Mouse (Mus musculus) kidney, postnatal 36 days (tissue): ENCODE data around the gene Zfp599.
"Not testable (repeated sequence)": the region's sequence is repeated elsewhere in the genome, so short reads cannot be mapped to it uniquely, and the experiment has no call there.

Experiments used
- DNase-seq, 2 experiments: peaks; one replicate each; pipeline ENCODE4 v3.0.0; 2021 to 2022; ENCODE audit warnings: mixed read lengths in 2 of 2

Gene Zfp599

DNA sequence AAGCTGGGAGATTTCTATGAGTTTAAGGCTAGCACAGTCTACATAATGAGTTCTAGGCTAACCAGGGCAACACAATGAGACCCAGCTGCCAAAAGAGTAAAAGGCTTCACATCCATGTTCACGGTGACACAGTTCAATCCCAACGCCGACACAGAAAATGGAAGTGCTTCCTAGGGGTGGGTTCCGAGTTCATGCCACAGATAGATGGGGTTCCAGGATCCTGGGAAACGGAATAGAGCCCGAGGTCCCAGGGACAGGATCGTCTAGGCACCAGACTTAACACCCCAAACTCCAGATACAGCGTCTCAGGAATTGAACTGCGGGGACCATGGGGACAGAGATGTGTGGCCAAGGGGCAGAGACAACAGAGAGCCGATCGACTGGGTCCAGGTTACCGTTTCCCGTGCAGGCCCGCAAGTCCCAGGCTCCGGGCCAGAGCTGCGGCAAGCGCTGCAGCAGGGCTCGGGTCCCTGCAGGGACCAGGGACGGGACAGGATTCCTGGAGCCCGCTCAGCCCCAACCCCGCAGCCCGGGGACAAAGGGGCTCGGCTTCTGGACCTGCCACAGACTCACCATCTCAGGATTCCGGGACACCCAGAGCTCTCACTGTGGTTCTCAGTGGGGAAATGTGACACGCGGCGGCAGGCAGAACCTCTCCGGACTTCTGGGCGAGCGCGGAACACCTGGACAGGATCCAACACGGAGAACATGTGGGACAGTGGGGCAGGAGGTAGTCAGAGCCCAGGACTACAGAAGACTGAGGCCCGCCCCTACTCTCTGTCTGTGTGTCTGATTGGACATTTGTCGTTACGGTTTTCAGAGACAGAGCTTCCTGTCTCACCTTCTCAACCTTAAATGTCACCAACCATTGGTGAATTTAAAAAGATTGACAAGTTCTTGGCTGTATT, at the start of gene Zfp599:
Gene Zfp599 (minus strand): TSS at position 712 of the 908 bp plus-strand sequence.
- DNase-seq = peak; percentile 69 to 79

DNA sequence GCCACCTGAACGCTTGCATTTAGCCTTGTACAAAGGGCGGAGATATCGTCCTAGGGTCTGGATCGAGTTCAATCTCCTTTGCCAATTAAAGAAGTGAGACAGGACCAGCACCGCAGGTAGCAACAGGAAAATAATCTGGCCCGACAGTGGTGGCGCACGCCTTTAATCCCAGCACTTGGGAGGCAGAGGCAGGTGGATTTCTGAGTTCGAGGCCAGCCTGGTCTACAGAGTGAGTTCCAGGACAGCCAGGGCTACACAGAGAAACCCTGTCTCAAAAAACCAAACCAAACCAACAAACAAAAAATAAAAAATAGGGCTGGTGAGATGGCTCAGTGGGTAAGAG, 48.2 kb upstream of the Zfp599 start:
- not testable (repeated sequence) for DNase-seq

DNA sequence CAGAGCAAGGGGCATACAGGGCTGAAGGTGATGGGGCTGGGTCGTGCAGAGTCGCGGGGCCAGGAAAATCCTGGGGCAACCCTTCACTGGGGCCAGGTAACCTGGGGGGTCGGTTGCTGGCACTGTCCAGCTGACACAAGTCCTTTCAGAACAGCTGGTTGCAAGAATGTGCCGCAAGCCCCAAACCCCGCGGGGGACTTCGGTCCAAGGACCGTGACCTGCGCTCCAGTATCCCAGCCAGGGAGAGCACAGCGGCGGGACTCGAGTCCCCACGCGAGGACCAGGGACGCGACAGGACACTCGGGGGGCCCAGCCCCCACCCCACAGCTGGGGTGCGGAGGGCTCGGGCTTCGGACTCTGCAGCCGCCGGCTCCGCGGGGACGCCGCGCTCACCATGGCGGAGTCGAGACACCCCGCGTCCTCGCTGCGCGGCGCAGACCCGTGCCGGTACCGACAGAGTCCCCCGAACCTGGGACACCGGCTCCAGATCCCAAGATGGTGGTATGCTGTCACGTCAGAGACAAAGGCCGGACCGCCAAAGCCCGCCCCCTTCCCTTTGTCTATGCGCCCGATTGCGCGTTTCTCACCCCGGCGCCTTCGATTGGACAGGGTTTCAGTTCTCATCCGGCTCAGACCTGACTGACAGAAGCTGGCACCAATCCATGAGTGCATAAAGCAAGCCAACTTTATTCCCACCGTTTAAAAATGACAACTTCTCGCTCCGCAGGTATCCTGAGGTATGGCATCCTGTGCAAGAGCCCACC, 47.6 kb upstream of the Zfp599 start, which contains the start of gene Zfp810:
Gene Zfp810 (minus strand): TSS at position 493 of the 764 bp plus-strand sequence.
- peak; percentile 96 to 97 for DNase-seq

DNA sequence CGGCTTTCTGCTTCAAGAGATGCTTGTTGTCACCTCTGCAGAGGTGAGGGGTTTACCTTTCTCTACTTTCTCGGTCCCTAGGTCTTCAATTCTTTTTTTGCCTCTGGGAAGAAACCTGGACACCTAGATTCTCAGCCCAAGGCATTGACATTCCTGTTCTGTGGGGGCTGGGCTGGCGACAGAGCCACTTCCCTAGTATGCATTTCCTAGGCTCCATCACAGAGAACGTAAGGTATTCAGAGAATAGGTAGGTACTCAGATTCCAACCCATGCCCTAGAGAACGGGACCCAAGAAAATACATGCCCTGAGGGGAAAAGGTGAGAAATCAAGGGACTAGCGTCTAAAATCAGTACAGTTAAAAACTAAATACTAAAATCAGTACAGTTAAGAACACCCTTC, 47.0 kb upstream of the Zfp599 start:
- DNase-seq = peak in 1 of 2 experiments; percentile 41

DNA sequence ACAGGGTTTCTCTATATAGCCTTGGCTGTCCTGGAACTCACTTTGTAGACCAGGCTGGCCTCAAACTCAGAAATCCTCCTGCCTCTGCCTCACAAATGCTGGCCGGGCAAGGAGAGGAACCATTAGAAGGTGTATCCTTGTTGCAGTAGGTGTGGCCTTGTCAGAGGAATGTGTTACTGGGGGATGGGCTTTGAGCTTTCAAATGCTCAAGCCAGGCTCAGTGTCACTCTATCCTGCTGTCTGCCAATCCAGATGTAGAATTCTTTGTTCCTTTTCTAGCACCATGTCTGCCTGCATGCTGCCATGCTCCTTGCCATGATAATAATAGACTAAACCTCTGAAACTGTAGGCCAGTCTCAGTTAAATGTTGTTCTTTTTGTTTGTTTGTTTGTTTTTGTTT, 42.5 kb upstream of the Zfp599 start:
- DNase-seq = no peak

DNA sequence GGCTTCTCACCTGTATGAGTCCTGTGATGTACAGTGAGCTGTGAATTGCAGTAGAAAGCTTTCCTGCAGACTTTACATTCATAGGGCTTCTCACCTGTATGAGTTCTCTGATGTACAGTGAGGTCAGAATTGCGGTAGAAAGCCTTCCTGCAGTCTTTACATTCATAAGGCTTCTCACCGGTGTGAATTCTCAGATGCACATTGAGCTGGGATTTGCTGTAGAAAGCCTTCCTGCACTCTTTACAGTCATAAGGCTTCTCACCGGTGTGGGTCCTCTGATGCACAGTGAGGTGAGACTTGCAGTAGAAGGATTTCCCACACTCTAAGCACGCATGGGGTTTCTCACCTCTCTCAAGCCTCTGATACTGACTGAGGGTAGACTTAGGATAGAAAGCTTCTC, 19.0 kb upstream of the Zfp599 start:
- DNase-seq = no peak

DNA sequence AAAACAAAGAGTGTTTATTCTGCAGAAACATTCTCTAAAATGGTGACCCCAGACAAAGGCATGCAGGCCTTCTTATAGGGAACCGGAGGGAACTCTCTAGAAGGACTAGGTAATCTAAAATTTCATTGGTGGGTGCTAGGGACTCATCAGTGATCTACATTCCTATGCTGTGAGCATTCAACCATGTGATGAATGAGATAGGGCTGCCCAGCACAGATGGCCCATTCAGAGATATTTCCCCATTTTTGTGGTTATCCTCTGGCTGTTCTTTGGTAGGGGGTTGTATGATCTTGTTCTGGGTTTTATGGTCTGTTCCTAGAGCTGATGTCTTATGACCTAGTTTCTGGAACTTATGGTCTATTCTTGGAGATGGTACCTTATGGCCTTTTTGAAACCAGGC, 9.2 kb upstream of the Zfp599 start:
- DNase-seq = no peak

DNA sequence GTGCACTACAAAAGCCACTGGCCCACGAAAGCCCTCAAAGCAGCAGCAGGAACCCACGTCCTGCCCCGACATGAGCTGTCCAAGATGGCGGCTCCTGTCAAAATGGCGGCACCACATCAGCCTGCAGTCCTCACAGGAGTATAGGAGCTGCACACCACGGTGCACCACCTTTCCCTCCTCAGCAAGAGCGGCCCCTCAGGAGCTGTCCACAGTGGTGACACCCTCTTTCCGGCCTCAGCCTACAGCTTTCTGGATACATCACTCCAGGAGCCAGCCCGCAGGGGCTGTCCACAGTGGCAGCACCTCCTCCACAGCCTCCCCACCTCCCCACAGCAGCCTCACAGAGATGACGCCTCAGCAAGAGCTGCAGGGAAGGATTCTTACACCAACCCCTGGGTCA, 2.9 kb upstream of the Zfp599 start:
- no peak for DNase-seq

DNA sequence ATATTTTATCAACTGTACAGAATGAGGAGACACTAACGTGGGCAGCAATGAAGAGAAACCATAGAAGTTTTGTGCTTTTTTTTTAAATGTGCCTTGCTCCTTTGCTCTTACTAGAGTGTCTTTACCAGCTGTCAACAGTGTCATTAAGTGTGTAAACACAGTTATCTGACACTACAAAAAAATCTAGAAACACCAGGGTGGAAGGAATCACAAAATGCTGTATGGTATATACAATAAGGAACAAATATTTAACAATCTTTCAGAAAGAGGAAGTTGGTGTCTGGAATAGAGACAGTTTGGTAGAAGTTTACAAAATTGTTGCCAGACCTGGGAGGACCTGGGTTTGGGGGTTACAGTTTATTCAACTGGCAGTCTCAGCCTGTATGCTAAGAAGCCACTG, 1.9 kb upstream of the Zfp599 start:
- DNase-seq = no peak

DNA sequence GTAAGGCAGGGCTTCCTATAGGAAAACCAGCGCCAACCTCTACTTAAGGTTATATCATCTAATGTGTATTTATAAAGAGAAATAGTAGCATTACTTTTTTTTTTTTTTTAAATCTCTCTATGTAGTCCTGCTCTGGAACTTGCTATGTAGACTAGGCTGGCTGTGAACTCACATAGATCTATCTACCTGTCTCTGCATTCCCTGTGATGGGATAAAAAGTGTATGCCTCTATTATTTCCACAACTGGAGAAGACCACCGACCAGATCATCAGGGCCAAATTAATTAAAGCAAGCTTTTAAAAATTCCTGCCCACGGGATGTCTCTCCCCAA, 362 bp upstream of the Zfp599 start:
- no peak for DNase-seq

DNA sequence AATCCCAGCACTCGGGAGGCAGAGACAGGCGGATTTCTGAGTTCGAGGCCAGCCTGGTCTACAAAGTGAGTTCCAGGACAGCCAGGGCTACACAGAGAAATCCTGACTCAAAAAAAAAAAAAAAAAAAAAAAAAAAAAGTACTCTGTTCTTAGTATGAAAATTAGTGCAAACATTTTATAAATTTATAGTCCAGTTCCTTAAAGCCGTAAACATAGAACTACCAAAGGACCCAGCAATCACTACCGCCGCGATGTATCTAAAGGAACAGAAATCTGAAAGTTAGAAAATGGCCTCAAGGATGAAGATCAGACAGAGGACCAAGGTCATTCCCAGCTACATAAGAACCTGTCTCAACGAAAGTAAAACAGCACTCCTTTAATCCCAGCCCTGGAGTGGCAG, 911 bp downstream of the Zfp599 start:
- no peak for DNase-seq

DNA sequence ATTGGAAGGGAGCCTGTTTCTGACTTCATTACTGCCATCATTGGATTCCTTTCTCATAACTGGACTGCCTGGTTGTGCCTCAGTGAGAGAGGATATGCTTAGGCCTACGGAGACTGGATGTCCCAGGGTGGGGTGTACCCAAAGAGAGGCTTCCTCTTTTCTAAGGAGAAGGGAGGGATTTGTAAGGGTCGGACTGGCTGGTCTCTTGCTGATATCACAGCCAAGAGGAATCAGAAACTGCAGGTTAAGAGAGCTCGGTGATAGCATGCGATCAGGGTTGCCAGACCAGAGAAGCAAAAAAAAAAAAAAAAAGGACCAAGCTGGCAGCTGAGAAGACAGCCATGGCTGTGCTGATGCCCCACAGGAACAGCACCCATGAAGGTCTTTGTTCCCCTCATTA, 3.1 kb downstream of the Zfp599 start:
- DNase-seq = no peak

DNA sequence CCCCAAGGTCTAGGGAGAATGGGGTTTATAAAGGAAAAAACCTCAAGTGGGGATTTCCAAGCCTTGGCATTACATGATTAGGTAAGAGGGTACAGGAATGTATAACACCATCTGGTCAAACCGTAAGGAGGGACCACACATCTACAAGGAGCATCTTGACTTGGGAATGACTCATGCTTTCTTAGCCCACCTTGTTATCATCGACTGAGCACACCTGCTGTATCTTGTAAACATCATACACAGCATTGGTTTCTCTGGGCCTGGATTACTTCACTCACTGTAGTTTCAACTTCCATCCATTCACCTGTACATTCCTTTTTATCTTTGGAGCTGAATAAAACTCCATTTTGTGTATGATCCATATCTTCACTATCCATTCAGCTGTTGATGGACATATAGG, 15.5 kb downstream of the Zfp599 start:
- DNase-seq = no peak

DNA sequence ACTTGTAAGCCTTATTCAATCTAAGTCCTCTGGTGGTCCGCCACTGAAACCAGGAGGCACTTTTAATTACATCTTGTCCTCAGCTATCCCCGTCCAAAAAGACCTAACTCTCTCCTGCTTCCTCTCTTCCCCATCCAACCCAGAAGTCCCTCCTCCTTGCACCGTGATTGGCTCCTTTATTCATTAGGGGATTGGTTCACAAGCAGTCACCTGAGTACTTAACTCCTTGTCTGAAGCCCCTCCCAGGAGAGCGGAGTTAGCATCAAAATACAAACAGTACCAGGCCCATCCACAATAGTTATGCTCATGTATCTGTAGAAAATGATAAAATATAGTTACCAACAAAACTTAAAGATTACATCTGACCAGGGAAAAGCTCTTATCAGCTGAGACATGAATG, 19.7 kb downstream of the Zfp599 start:
- DNase-seq = no peak

DNA sequence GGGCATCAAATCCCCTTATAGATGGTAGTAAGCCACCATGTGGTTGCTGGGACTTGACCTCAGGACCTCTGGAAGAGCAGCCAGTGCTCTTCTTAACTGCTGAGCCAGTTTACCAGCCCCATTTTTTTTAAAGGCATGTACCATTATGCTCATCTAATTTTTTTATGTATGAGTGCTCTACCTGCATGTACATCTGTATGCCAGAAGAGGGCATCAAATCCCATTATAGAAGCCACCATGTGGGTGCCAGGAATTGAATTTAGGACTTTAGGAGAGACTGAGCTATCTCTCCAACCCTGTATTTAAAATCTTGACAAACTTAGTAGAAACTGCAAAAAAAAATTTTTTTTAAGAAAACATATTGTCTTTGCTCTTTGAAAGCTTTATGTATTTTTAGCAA, 29.1 kb downstream of the Zfp599 start:
- DNase-seq = no peak

DNA sequence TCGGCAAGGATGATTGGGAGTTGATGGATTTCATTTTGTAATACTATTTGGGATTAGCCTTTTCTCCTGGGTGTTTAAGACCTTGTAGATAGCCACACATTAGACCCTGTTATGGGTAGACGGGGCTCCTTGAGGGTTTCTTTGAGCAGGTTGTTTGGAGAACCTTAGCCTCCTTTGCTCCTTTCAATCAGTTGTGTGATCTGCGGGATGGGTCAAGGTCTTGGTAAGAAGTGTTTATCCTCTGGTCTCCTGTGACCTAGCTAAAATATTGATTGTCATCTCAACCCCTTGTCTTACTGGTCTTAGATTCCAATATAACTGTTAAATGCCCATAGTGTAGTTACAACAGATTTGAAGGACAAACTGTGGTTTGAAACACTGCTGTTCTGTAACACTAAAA, 29.6 kb downstream of the Zfp599 start:
- DNase-seq = no peak

DNA sequence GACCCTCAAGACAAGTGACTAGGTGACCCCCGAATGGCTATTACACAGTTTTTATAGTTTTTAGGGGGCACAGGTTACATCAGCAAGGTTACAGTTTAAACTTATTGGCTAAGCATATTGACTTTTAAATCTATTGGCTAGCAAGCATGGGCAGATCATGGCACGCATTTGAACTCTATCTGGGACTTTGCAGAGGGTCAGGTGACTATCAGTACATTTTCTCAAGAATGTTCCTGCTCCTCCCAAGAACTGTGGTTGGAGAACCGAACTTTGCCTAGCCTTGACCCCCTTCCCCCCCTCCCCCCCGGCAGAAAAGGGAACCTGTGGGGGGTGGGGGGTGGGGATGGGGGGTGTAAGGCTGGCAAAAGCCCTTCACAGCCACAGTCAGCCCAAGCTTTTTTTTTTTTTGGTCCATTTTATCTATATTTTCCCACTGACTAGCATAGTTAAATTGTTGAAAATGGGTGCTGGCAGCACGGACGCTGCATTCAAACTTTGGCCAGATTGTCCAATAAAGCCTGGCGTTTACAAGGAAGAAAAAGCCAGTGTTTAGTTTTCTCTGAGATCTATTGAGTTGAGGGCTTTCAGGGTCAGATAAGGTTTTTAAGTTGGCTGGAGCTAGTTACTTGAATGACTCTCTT, 30.2 kb downstream of the Zfp599 start:
- no peak for DNase-seq

DNA sequence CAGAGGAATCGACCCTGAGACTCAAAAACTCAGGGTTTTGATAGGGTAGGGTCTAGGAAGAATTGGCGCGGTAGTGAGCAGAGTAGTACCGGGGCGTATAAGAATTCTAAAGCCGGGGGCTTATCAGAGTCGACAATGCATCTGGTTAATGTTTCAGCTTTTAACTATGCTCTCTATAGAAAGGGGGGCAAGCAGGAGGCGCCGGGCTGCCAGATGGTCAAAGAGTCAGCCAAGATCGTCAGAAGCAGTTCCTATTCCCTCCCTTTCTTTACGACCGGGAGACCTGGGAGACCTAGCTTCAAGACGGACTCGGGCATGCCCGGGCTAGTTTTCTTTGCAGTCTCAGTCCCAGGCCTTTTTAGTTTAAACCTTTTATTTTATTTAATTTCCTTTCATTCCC, 32.8 kb downstream of the Zfp599 start:
- DNase-seq = peak; percentile 51 to 60

DNA sequence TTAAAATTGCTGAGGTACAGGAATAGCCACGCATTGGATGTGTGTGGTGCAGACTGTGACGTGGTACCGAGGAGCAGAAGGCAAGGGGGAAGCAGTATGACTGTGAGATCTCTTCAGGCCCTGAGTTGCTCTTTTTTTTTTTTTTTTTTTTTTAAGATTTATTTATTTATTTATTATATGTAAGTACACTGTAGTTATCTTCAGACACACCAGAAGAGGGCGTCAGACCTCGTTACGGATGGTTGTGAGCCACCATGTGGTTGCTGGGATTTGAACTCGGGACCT, 33.4 kb downstream of the Zfp599 start:
- not testable (repeated sequence) for DNase-seq

DNA sequence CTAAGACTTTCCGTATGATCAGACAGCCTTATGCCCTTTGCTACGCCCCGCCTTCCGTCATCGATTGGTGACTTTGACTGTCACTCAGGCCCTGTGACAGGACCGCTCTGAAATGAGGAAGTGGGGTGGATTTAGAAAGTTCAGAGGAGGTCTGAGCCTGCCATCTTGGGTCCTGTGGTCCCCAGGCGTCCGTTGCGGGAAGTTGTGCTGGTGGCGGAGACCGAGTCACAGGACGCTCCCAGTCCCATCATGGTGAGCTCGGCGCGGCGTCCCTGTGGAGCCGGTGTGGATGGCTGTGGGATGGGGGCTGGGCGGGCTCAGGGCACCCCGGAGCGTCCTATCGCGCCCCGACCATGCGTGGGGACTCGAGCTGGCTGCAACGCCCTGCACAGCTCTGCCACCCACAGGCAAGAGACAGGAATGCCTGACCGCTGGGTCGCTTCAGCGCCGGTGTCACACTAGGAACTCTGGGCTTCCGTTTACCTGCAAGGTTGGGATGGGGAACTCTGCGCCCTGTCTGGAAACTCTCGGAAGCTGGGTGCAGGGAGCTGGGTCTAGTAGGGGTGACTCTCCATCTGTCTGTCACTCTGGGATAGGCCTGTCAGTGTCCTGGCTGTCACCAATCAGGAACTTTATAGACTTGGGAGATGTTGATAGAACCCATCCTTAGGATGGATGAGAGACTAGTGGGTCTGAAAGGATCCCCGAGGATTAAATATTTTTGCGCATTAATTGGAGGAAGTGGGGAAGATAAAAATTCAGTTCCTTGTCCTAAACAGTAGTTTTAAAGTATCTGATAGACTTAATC, 33.9 kb downstream of the Zfp599 start, which contains the start of gene Zfp809:
Gene Zfp809 (plus strand): TSS at position 134 of the 808 bp plus-strand sequence.
- DNase-seq = peak; percentile 100

DNA sequence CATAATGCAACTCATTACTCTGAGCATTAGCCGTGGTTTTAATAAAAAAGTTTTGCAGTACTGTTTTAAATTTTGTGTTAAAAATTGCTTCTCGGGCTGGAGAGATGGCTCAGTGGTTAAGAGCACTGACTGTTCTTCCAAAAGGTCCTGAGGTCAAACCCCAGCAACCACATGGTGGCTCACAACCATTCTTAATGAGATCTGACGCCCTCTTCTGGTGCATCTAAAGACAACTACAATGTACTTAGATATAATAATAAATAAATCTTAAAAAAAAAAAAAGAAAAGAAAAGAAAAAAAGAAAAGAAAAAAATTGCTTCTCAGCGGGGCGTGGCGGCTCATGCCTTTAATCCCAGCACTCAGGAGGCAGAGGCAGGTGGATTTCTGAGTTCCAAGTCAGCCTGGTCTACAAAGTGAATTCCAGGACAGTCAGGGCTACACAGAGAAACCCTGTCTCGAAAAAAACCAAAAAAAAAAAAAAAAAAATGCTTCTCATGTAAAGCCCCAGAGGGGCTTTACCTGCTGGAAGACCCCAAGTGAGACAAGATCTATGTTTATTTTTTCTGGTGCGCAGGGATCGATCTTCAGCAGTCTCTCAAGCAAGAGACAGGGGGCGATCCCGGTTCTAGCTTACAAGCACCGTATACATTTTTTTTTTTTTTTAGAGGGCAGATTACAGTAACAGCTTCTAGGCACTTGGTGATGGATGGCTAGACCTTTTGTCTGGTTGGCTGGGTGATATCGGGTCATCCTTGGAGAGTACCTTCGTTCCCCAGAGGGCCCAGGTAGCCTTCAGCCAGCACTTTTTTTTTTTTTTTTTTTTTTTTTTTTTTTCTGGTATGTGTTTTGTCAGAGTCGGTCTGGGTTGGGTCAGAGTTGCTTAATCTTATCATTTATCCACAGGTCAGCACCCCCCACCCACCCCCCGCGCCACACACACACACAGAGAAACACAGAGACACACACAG, 34.9 kb downstream of the Zfp599 start:
- peak; percentile 16 to 28 for DNase-seq

DNA sequence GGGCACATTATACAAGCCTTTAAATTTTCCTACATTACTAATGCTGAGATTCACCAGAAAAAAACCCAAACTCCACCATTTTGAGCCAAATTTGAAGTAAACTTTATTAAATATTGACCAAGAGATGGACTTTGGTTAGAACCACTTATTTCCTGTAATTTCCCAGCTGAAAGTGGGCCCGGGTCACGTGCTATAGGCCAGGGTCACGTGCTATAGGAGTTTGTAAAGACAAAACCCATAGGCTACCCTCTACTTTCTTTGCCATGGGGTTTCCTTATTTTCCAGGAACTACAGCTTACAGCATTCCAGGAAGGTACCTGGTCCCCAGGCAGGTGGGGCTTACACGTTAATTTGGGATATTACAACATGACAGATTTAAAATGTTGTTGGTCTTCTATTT, 35.6 kb downstream of the Zfp599 start:
- peak in 1 of 2 experiments; percentile 58 for DNase-seq
